Mouse (Mus musculus) bone marrow, adult 2 months (tissue): Measurements from ENCODE around the gene Parp8.

Source experiments
- CTCF ChIP-seq: fragments of 200-500 bp; IDR thresholded peaks from 2 replicates; pipeline ENCODE4 v1.5.1; 2011; ENCODE audit warnings: low read length, control low read depth; ENCODE audit not compliant: control insufficient read depth, insufficient read depth
- POLR2A ChIP-seq: fragments of 200-500 bp; IDR thresholded peaks from 2 replicates; pipeline ENCODE4 v1.6.1; 2011; ENCODE audit warnings: low read depth, mild to moderate bottlenecking, control low read depth, low read length, borderline replicate concordance; ENCODE audit not compliant: control insufficient read depth

- no peak for TF ChIP-seq CTCF
- no peak for TF ChIP-seq POLR2A
These were observed 196.3 kb downstream of the Parp8 start for GRCm38 (mm10) chr13:116829015-116829414.
